Mouse (Mus musculus) intestine, embryonic 16.5 days (tissue): ENCODE measurements around the gene Lekr1. TPM values are rescaled to one million over a fixed set of nuclear protein-coding genes. Genes with fewer than 3 reads are reported as not detected.

Experiments
- ATAC-seq: fragments of 200-750 bp; cut with Nextera tagmentation; 2 replicates; pipeline ENCODE4 v1.8.0; 2017; ENCODE audit warnings: moderate TSS enrichment, moderate library complexity
- H3K27ac ChIP-seq: fragments of 300-500 bp; sonication (generic); 2 replicates; pipeline ENCODE4 v1.5.1; 2014; ENCODE audit warnings: mild to moderate bottlenecking, low read length
- H3K27me3 ChIP-seq: fragments of 300-500 bp; sonication (generic); replicated peaks from 2 replicates; pipeline ENCODE4 v1.6.1; 2014; ENCODE audit warnings: low read length, control low read depth, mixed read lengths; ENCODE audit not compliant: control insufficient read depth, insufficient read depth
- H3K36me3 ChIP-seq: fragments of 300-500 bp; sonication (generic); 2 replicates; pipeline ENCODE4 v1.6.1; 2014; ENCODE audit warnings: low read length, control low read depth; ENCODE audit not compliant: control insufficient read depth, insufficient read depth
- H3K4me1 ChIP-seq: fragments of 300-500 bp; sonication (generic); 2 replicates; pipeline ENCODE4 v1.6.1; 2014; ENCODE audit warnings: low read length, control low read depth, mixed read lengths; ENCODE audit not compliant: control insufficient read depth, insufficient read depth
- H3K4me2 ChIP-seq: fragments of 300-500 bp; sonication (generic); 2 replicates; pipeline ENCODE4 v1.6.1; 2014; ENCODE audit warnings: low read depth, low read length, control low read depth
- H3K4me3 ChIP-seq: fragments of 300-500 bp; sonication (generic); 2 replicates; pipeline ENCODE4 v1.5.1; 2014; ENCODE audit warnings: mild to moderate bottlenecking, low read length
- H3K9ac ChIP-seq: fragments of 300-500 bp; sonication (generic); 2 replicates; pipeline ENCODE4 v1.6.1; 2014; ENCODE audit warnings: low read depth, low read length
- H3K9me3 ChIP-seq: fragments of 300-500 bp; sonication (generic); 2 replicates; pipeline ENCODE4 v1.6.1; 2016; ENCODE audit warnings: low read length, control low read depth; ENCODE audit not compliant: control insufficient read depth
- WGBS: fragments of 180-500 bp; shearing (Covaris S2); extraction: QIAGEN DNeasy Blood & Tissue Kit; methylation state at CpG from one replicate; pipeline ENCODE4 v1.1.7; 2014; 5-methylcytosine and 5-hydroxymethylcytosine counted together
- polyA plus RNA-seq: library from polyadenylated mRNA; unstranded; fragments of >200 nt; fragmentation: Nextera tagmentation; extraction: Ambion mirVana; gene quantifications from 2 replicates; pipeline ENCODE4 v1.2.1, GENCODE M21; 2015

Lekr1 gene
- 6.2 and 7.3 TPM in 2 replicates for polyA plus RNA-seq

- Histone ChIP-seq H3K4me2 (peak within 1 kb of the TSS; percentile 71), H3K9ac (peak within 1 kb of the TSS; percentile 83), H3K27me3 (no peaks in the 10 kb centered on the region), H3K4me1 (no peaks in the 10 kb centered on the region; the same call in 1 of the 2 replicates), H3K36me3 (no peaks in the 10 kb centered on the region), H3K27ac (peak within 1 kb of the TSS; percentile 69), H3K4me3 (peak within 1 kb of the TSS; percentile 81), H3K9me3 (no peaks in the 10 kb centered on the region)
- peak; percentile 97 for ATAC-seq
- 1% methylated on average over 73 of the region's 73 CpGs for WGBS
These were observed at the start of gene Lekr1 for GRCm38 (mm10) chr3:65665977-65666766. Gene Lekr1, plus strand, starts transcription at chr3:65666228.

- H3K9ac ChIP-seq: no peak overlapping the region
- H3K4me2 ChIP-seq: no peak overlapping the region
- ATAC-seq: peak; percentile 84
- H3K4me1 ChIP-seq: no peaks in the 10 kb centered on the region
- no peaks in the 10 kb centered on the region for H3K27me3 ChIP-seq
- H3K36me3 ChIP-seq: no peaks in the 10 kb centered on the region
- no peak overlapping the region for H3K4me3 ChIP-seq
- 54% methylated on average over 5 of the region's 5 CpGs for WGBS
- H3K27ac ChIP-seq: no peak overlapping the region
- H3K9me3 ChIP-seq: no peaks in the 10 kb centered on the region
These were observed 48.5 kb upstream of the Lekr1 start for GRCm38 (mm10) chr3:65617507-65617906.

- Histone ChIP-seq H3K4me3 (no peak overlapping the region), H3K27me3 (no peaks in the 10 kb centered on the region), H3K27ac (no peak overlapping the region), H3K9me3 (no peaks in the 10 kb centered on the region), H3K9ac (no peak overlapping the region), H3K4me1 (no peaks in the 10 kb centered on the region), H3K36me3 (no peaks in the 10 kb centered on the region), H3K4me2 (no peak overlapping the region)
- WGBS: 80% methylated on average over 4 of the region's 4 CpGs
- no peak for ATAC-seq
These were observed 46.7 kb upstream of the Lekr1 start for GRCm38 (mm10) chr3:65619340-65619739.

GRCm38 (mm10) chr3:65623057-65623456 is 43.0 kb upstream of the Lekr1 start:
- ATAC-seq: no peak
- Histone ChIP-seq H3K9me3 (no peaks in the 10 kb centered on the region), H3K27me3 (no peaks in the 10 kb centered on the region), H3K4me2 (no peak overlapping the region), H3K27ac (no peak overlapping the region), H3K4me3 (no peak overlapping the region), H3K4me1 (no peaks in the 10 kb centered on the region), H3K36me3 (no peaks in the 10 kb centered on the region), H3K9ac (no peak overlapping the region)
- 94% methylated on average over 6 of the region's 6 CpGs for WGBS

GRCm38 (mm10) chr3:65625496-65626289 is 40.3 kb upstream of the Lekr1 start:
- no peak for ATAC-seq
- H3K9ac ChIP-seq: no peak overlapping the region
- H3K27ac ChIP-seq: no peak overlapping the region
- 41% methylated on average over 8 of the region's 8 CpGs for WGBS
- H3K9me3 ChIP-seq: no peaks in the 10 kb centered on the region
- H3K4me2 ChIP-seq: 0 out of 2 replicates have a peak overlapping the region, but pooled peaks have one; percentile 13
- no peaks in the 10 kb centered on the region for H3K36me3 ChIP-seq
- no peaks in the 10 kb centered on the region for H3K4me1 ChIP-seq
- H3K27me3 ChIP-seq: no peaks in the 10 kb centered on the region
- H3K4me3 ChIP-seq: no peak overlapping the region

GRCm38 (mm10) chr3:65626290-65626914 is 39.6 kb upstream of the Lekr1 start:
- WGBS: 74% methylated on average over 7 of the region's 7 CpGs
- no peak overlapping the region for H3K27ac ChIP-seq
- no peak for ATAC-seq
- no peaks in the 10 kb centered on the region for H3K36me3 ChIP-seq
- no peak overlapping the region for H3K4me2 ChIP-seq
- H3K9me3 ChIP-seq: no peaks in the 10 kb centered on the region
- no peak overlapping the region for H3K9ac ChIP-seq
- H3K4me1 ChIP-seq: no peaks in the 10 kb centered on the region
- H3K4me3 ChIP-seq: no peak overlapping the region
- H3K27me3 ChIP-seq: no peaks in the 10 kb centered on the region

GRCm38 (mm10) chr3:65627021-65627706 is 38.9 kb upstream of the Lekr1 start:
- H3K4me3 ChIP-seq: no peak overlapping the region
- H3K9me3 ChIP-seq: no peaks in the 10 kb centered on the region
- ATAC-seq: no peak
- H3K4me2 ChIP-seq: no peak overlapping the region
- H3K27me3 ChIP-seq: no peaks in the 10 kb centered on the region
- no peaks in the 10 kb centered on the region for H3K36me3 ChIP-seq
- 72% methylated on average over 6 of the region's 6 CpGs for WGBS
- no peaks in the 10 kb centered on the region for H3K4me1 ChIP-seq
- no peak overlapping the region for H3K9ac ChIP-seq
- H3K27ac ChIP-seq: no peak overlapping the region

- H3K4me2 ChIP-seq: no peak overlapping the region
- H3K9me3 ChIP-seq: no peaks in the 10 kb centered on the region
- ATAC-seq: no peak
- 83% methylated on average over 2 of the region's 2 CpGs for WGBS
- no peak overlapping the region for H3K4me3 ChIP-seq
- H3K36me3 ChIP-seq: no peaks in the 10 kb centered on the region
- H3K9ac ChIP-seq: no peak overlapping the region
- H3K27ac ChIP-seq: no peak overlapping the region
- H3K27me3 ChIP-seq: no peaks in the 10 kb centered on the region
- no peaks in the 10 kb centered on the region for H3K4me1 ChIP-seq
These were observed 38.4 kb upstream of the Lekr1 start for GRCm38 (mm10) chr3:65627707-65628028.
